Mouse (Mus musculus) layer of hippocampus, adult 18-20 months (tissue): ENCODE measurements at regions not wholly inside any gene's neighbourhood (a gene's known extent, or its start where the extent isn't known, plus 50 kb on each side); places are given as distances from the start of the nearest gene placed in this dataset.

Experiments used
- DNase-seq, 2 experiments: peaks; one replicate each; pipeline ENCODE4 v3.0.0; 2022; ENCODE audit warnings: low spot score in 2 of 2

DNA sequence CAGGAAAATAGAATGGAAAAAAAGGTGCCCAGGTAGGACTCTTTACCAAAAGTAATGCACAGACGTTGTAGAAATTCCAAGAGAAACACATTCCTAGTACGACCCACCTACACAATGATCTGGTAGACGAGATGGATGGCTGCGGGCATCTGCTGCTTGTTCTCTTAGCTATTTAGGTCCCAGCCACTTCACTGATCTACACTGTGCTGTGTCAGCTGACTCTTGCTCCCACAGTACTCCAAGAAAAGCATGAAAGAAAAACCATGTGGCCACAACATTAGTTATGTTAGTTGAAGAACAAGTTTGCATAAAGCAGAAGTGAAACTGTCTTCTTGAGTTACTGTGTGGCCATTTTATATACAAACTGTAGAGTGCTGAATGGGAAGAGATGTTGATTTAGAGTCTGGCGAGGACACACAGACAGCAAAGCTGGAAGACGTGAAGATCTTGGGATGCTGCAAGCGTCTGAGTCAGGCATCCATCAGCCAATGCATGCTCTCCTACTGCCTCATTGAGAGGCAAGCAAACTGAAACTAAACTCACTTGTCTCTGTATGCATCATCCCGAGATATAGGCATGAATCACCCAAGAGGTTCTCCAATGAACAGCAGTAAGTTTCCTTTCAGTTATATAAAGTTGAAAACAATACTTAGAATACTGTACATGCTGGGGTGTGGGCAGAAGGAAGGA is 626.6 kb downstream of the Dok5 start:
- peak in 1 of 2 experiments; percentile 5 for DNase-seq

DNA sequence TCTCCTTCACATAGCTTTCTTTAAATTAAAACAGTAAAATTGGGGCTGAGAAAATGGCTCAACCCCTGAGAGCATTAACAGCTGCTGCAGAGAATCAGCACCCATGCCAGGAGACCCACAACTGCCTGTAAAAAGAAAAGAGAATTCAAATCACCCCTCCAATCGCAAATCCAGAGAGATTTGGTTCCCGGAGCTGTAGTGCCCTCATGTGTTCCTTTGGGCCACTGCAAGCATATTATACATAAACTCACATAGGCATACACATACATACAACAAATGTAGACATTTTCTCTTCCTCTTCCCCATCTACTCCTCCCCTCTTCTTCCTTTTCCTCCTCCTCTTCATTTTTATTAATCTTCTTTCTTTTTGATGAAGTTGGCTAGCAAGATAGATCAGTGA is 616.5 kb downstream of the Dok5 start:
- no peak for DNase-seq

DNA sequence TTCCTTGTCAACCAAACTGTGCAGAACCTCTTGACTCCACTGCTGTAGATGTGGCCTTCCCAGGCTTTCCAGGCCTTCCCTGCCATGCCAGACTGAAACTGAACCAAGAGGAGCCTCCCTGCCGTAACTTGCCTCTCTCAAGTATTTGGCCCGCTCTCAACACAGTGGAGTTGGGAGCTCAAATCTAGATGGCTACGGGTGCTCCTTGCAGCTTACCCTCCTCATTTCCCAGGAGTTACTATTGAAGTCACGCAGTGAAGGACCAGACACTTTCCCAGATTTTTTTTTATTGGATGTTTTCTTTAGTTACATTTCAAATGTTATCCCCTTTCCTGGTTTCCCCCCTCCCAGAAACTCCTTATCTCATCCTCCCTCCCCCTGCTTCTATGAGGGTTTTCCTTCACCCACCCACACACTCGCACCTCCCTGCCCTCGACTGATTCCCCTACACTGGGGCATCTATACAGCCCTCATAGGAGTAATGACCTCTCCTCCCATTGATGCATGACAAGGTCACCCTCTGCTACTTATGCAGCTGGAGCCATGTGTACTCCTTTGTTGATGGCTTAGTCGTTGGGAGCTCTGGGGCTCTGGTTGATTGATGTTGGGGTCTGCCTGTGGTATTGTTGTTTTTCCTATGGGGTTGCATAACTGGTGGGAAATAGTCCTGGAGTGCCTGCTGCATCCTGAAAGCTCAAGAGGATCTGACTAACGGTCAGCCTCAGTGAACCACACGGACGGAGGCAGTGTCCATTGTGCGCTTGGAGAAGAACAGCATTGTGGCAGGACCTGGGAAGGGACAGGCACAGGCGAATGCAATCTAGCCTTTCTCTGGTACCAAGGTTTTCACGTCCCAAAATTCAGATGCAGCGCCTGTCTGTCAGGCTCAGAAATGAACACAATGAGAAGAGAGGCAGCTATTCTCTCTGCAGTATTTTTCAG is 602.5 kb downstream of the Dok5 start:
- no peak for DNase-seq

DNA sequence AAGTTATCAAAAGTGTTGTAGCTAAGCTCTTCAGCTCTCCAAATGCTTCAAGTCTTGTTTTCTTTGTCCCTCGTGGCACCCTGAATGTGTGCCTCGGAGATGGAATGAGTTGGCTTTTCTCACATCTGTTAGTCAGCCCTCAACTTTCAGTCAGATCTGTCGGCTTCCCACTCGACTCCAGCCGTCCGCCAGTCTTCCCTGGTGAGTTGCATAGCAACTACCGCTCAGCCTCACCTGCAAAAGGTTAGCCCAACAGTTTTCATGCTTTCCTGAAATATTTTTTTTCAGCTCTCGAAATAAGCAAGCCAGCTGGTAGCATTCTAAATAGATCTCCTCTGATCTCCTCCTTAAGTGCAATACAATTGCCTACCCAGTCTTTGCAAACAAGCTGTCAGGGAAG is 601.2 kb downstream of the Dok5 start:
- DNase-seq = peak in 1 of 2 experiments; percentile 3

DNA sequence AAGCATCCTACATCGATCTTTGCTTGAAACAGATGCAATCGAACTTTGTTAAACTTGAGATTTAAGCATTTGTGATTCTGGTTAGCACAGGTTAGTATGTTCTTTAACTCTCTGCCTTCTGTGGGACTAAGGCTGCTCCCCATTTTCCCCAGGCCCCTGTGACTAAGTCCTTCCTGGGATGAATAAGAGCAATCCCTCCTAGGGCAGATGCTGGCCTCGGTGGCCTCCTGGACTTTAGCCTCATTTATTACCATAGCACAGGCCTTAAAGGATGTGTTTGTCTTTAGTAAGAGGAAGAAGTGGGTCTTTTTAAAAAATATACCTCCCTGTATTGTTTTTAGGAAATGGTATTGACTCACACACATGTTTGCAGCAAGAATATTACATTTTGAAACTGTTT is 599.9 kb downstream of the Dok5 start:
- DNase-seq = no peak

DNA sequence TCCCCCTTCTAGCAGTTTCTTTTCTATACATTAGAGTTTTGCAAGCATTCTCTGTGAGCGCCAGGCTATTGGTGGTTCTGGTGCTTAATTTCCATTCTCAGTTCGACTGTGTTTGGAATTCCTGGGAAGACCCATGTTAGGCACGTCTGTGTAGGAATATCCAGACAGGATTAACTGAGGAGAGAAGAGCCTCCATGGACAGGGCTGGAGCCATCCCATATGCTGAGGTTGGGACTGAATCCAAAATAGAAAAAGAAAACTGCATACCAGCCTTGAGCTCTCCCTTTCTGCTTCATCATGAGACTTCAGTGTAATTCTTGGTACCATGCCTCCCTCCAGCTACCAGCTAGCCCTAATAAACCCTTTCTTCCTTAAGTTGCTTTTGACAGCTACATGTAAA is 595.3 kb downstream of the Dok5 start:
- no peak for DNase-seq

DNA sequence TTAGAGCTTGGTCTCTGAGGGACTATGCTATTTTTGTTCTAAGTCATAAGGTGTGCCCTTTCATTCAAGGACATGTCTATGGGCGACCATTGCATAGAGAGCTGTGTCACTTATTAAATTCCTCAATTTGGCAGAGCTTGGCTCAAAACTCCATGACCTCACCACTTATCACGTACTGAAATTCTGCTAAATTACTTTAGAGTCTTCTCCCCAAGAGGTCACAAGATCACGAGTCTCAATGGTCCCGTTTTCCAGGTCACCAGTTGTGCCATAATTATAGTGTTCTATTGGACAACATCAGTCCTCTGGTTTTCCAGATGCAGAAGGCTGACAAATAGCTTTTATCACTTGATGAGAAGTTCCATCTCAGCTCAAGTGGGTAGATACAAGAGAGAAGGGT is 576.9 kb downstream of the Dok5 start:
- no peak for DNase-seq

DNA sequence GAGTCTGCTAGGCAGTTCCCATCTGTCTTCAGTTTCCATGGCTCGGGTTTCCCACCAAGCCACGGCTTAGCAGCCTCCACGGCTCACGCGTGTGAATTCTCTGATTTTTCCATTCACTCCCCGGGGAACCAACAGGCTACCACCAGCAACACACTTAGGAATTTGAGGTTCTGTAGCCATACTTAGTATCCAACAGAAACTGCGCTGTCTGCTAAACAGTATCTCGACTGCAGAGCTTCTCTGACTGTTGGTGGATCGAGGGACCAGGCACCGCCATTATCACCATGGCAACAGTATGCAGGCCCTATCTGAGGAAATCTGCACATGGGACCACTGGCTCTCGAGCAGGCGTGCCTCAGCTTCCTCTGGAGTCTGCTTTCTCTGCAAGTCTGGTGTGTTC is 574.4 kb downstream of the Dok5 start:
- peak in 1 of 2 experiments; percentile 1 for DNase-seq

DNA sequence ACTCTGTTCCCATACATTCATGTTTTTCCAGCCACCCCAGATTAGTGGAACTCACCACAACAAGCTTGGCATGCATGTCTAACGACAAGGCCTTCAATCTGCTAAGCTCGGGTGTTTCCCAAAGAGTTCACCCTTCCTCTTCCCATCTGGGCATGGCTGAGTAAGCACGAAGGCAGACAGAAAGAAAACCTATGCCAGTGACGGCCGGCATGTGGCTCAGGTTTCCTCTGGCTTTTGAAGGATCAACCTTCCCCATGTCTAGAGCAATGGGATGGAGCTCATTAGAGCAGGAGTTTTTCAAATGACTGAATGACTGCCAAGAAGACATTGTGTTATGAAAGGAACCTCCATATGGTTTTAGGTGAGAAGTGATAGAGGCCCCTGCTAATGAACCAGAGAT is 566.9 kb downstream of the Dok5 start:
- DNase-seq = no peak

DNA sequence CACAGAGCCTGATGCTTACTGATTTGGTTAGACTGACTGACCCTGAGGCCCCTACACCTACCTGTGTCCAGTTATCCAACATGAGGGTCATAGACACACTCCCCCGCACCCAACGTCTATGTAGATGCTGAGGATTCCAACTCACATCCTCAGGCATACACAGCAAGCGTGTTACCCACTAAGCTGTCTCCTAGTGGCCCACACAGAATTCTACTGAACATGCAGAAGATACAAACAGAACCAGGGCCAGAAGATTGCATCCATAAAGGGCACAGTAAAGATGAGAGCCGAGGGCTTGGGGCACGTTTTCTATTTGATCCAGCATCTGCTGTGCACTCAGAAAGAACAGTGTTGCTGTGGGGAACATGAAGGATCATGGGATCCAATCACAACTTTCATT is 564.0 kb downstream of the Dok5 start:
- DNase-seq = no peak

DNA sequence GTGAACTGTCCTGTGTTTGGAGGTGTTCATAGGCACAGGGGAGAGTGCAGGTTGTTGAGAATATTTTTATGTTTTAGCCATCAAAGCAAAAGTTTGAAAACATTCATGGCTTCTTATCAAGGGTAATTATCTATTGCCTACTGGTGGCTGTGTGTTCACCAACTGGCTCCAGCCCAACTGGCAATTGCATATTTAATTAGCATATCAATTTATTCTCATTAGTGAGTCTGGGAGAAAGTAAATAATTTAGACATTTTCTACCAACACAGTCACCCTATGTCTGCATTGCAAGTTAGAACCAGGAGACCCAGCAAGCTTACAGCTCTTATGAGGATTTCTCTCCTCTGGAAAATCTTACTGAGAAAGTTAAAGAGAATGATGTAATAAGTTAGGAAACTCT is 561.0 kb downstream of the Dok5 start:
- DNase-seq = no peak

DNA sequence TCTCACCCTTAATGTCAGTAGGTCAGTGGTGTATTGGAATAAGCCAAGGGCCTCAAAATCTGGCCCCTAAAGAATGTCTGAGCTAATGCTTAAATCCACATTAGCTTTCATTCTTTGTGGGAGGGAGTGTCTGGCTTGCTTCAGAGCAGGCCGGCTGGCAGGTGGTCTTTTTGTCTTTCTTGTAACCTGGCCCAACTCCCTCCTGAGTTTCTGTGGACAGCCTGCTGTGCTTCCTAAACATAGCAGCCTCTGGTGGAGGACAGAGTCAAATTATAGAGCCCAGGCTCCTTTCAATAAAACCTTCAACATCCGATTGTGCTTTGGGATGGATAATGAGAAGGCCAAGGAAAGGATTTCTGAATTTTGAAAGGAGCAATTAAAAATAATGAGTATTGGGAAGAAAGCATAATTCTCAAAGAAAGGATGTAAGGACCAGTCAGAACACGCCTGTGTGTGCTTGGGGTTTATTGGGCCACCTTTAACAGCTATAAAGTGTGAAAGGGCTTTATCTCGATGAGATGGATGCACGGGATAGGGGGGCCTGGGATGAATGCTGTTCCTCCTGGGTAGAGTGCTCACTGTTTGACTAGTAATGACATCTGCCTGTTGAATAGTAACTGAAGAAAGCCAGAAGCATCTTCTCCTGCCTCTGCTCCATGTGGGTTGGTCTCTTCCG is 554.2 kb downstream of the Dok5 start:
- DNase-seq = no peak

DNA sequence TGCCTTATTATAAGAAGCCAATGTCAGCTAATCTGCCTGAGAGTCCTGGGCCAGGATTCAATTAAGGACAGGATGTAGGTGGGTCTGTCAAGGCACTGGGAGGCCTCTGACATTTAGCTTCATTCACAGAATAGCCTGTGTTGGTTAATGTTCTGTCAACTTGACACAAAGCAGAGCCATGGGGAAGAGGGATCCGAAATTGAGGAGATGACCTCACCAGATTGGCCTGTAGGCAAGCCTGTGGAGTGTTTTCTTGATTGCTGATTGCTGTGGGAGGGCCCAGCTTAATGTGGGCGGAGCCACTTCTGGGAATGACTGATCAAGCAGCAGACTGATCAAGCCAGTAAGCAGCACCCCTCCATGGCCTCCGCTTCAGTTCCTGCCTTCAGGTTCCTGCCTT is 548.5 kb downstream of the Dok5 start:
- no peak for DNase-seq

DNA sequence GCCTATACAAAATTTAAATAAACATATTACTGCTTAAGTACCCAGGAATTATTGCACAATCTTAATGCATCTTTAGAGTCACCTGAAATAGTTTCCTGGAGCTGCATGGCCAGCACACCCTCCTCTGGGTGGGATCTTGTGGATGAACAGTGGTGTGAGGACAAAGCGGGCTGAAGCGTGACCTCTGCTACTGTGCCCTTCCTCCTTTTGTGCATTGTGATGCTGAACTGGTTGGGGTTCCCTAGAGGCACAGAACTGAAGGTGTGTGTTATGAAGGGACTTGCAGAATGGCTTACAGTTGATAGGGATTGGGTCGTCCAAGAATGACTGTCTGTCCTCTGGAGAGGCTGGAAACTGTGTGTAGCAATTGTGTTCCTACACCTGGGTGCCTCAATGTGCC is 547.7 kb downstream of the Dok5 start:
- no peak for DNase-seq

DNA sequence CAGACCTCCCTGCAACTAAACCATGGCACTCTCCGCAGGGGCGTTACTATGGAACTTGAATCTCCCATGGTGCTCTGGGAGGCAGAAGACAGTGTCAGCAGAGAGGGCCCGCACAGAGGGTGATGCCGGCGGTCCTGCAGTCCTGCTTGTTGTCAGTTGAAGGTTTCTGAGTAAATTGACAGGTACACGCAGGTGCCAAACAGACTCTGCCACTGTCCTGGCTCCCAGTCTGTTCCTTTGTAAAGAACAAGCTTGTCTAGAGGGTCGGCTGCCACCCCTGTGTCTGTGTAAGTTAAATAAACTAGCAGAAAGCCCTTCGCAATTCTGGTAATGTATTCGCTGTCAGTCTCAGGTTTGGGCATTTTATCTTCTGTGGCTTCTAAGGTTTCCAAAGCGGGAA is 521.6 kb downstream of the Dok5 start:
- DNase-seq = peak in 1 of 2 experiments; percentile 12

DNA sequence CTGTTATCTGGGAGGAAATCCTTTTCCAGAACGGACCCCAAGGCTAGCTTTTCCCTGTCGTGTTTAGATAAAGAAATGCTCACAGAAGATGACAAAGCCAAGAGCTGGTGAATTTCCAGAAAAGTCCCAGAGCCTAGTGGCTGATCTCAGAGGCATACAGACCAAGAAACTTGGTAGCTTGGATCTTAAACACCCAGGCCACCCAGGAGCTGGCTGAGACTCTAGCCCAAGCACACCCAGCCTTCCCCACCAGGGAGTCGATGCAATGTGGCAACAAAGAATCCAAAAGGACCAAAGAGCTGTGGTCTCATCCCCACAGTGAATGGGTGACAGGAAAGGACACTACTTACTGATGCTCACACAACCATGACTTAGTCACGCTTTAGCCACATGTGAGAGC is 513.8 kb downstream of the Dok5 start:
- DNase-seq = no peak

DNA sequence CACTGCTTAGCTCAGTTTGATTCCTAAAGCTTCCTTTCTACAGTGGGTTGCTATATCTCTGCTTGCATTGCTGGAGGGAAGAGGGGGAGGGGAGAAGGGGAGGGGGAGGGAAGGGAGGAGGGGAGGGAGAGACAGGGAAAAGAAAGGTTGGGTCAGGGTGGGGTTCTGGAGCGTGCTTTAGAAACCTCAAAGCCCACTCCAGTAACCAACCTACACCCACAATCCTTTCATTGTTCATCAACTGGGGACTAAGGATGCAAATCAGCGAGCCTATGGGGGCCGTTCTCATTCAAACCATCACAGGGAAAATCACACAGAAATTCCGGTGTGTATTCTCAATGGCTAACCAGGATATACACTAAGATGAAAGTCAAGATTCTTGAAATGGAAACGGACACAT is 510.7 kb downstream of the Dok5 start:
- DNase-seq = no peak

DNA sequence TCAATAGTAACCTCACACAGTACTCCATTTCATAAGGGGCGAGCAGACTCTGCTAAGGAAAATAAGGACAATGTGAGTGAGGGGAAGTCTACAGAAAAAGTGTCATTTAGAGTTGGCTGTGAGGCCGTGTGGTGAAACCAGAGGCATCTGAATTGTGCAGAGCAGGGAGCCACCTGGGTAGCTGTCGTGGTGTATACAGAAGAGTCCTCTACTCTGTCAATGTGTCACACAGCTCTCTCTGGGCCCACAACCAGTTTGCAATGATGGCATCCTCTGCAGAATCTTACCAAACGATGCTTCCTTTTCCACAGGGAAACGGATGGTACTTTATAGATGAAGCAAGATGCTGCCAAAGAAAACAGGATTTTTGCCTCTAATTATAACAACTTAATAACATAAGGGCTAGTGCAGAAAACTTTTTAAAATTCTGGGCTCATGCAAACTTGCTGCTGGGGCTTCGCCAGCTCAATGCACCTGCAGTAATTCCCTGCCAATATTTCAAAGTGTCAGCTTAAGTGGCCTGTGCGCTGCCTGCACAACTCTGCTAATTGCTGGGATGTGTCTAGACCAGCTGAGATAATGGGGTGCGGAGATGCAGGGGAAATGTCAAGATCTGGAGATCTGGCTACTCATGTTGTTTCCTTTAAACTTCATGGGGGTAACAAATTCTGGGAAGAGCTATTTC is 505.8 kb downstream of the Dok5 start:
- peak in 1 of 2 experiments; percentile 1 for DNase-seq

DNA sequence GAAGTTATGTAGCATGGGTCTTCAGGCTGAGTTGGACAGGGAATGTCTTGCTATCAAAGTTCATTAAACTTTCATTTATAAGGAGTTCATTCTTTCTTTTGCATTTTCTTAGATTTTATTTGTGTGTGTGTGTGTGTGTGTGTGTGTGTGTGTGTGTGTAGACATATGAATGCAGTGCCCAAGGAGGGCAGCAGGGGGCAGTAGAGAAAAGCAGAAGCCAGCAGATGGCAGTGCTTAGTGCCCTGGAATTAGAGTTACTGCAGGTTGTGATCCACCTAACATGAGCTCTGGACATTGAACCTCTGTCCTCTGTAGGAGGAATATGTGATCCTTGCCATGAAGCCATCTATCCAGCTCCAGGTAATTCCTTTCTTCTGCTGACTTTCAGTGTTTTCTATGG is 501.2 kb downstream of the Dok5 start:
- DNase-seq = no peak

DNA sequence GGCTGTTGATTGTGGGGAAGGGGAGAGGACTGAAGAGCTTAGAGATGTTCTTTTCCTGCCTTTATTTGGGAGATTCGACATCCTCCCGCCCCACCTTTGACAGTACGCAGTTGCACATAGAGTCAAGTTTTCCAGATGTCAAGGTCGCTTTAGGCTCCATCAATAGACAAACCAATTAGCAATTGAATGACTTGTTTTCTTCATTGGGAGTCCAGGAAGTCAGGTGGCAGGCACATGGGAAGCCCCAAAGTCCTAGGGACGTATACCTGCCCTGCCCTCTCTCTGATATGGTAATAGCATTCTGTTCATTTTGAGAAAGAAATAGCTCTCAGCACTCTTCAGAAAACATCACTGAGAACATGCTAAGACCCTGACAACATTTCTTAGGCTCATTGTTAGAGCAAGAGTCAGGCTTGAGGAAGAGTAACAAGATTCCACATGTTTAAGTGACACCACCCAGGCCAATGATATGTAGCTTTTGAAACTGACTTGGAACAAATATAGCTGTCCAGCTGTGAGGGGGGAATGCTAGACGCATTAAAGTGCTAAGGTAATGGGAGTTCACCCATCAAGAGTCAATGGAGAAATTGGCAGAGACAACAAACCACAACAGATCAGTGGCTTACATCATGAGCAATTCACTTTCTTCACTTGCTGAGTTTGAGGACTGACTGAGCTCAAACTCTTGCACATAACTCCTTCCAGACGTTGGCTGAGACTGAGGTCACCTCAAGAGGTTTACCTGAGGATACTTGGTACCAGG is 499.9 kb downstream of the Dok5 start:
- no peak for DNase-seq

DNA sequence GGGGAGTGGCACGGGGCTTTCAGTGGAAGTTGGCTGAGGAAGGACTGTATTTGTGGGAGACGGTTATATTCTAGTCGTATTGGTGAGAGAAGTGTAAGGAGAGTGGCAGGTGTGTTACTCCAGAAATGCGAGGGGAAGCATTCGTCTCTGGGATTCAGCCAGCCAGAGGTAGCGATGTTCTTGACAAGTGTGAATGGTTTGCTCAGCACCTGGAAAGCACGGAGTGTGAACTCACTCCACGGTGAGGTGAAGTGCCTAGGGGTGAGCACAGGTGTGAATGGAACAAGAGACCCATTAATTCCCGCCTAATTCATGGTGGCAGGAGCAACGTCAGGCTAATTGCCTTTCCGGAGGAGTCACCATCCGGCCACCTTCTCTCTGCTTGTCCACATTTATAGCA is 498.9 kb downstream of the Dok5 start:
- DNase-seq = no peak
